Mouse (Mus musculus) olfactory bulb, adult 2 months (tissue): Measurements from ENCODE around the gene Ccdc88c.

ENCODE experiments used
- CTCF ChIP-seq: fragments of 200-500 bp; IDR thresholded peaks from 2 replicates; pipeline ENCODE4 v1.5.1; 2012; ENCODE audit warnings: low read depth, mild to moderate bottlenecking, low read length, moderate library complexity; ENCODE audit not compliant: insufficient read depth
- POLR2A ChIP-seq: fragments of 200-500 bp; IDR thresholded peaks from 2 replicates; pipeline ENCODE4 v1.6.1; 2012; ENCODE audit warnings: mild to moderate bottlenecking, low read depth, low read length, moderate library complexity; ENCODE audit not compliant: insufficient read depth

DNA sequence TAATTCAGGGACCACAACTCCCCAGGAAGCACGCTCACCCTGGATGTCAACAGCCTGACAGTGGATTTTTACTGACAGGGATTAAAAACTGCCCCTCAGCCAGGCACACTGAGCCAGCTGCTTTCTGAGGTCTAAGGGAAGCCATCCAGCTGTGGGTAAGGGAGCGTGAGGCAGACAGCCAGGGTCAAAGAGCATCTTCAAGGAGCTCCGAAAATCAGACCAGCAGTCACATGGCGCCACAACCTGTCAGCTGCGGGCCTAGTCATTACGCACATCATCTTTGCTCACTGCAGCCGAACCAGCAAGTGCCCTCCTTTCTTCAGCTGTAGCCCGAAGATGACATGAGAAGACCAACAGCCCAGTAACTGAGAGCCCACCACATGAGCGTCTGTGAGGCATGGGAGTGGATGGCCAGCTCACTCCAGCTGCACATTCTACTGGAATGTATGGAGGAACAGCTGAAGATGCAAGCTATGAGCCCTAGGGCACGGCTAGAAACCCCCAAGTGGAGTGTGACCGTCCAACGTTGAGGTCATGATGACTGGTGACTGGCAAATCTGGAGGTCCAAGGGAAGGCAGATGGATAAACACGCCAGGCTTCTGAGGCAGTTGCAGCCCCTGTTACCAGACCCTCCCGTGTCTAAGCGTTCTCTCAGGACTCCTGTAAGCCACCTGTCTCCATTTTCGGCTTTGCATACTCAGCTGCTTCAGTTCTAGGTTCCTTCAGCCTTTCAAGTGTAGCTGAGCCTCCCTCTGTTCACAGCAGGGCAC is 33.1 kb downstream of the Ccdc88c start:
- TF ChIP-seq POLR2A (no peak), CTCF (no peak)
